Mouse (Mus musculus) kidney, postnatal 25 days (tissue): ENCODE measurements at regions not wholly inside any gene's neighbourhood (a gene's known extent, or its start where the extent isn't known, plus 50 kb on each side); places are given as distances from the start of the nearest gene placed in this dataset.

Experiments
- DNase-seq, 2 experiments: peaks; one replicate each; pipeline ENCODE4 v3.0.0; 2021; ENCODE audit warnings: mixed read lengths in 2 of 2

- no peak for DNase-seq
Observed at GRCm38 (mm10) chr8:100942680-100943427, 1526.6 kb upstream of the Cdh8 start.

- no peak for DNase-seq
Observed at GRCm38 (mm10) chr8:100939533-100939932, 1523.3 kb upstream of the Cdh8 start.

GRCm38 (mm10) chr8:100890307-100890706 is 1474.0 kb upstream of the Cdh8 start:
- no peak for DNase-seq

- DNase-seq: no peak
Observed at GRCm38 (mm10) chr8:100865624-100866023, 1449.4 kb upstream of the Cdh8 start.

- DNase-seq: peak in 1 of 2 experiments; percentile 2
Observed at GRCm38 (mm10) chr8:100850822-100851437, 1434.7 kb upstream of the Cdh8 start.
